Comparison of ENCODE assay signal across 8 mouse cellular contexts in the genomic region with DNA sequence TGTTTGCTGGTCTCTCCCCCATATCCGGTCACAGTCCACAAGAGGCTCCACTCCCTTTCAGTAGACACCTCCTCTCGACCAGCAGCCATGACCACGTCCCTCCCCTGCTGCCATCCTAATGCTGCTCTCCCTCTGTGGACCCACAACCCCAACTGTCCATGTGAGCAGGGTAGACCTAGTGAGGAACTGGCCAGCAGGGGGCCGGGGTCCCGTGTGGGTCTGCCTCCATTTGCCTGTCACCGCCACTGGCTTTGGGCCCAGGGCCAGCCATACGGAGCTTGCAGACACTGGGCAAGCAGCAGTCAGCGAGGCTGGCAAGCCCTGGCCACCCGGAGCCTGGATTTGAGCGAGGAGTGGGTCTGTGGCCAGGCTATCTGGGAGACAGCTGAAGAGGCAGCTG. TPM values are rescaled to one million over a fixed set of nuclear protein-coding genes. Genes with fewer than 3 reads are reported as not detected.
A peak's percentile ranks its signal among the peaks of the same experiment; 100 is the strongest.
DNase-seq lines count a peak whose midpoint lies in the region; ATAC-seq lines count a peak whose summit lies in the region.

No protein-coding gene starts in this region.

- H3K9me3 ChIP-seq in liver, embryonic 16.5 days (replicated peaks; ENCODE audit: control insufficient read depth, low read length) = no peaks in the 10 kb centered on the region
- H3K9me3 ChIP-seq in liver, embryonic 12.5 days (replicated peaks) = no peaks in the 10 kb centered on the region
- no peaks in the 10 kb centered on the region for H3K9me3 ChIP-seq in hindbrain, embryonic 12.5 days (replicated peaks)
- H3K9me3 ChIP-seq in neural tube, embryonic 13.5 days = no peaks in the 10 kb centered on the region

- H3K27me3 ChIP-seq in liver, embryonic 16.5 days (ENCODE audit: control insufficient read depth, insufficient read depth, low read depth, low read length) = no peaks in the 10 kb centered on the region
- H3K27me3 ChIP-seq in liver, embryonic 12.5 days (replicated peaks) = no peaks in the 10 kb centered on the region
- no peaks in the 10 kb centered on the region for H3K27me3 ChIP-seq in hindbrain, embryonic 12.5 days
- H3K27me3 ChIP-seq in neural tube, embryonic 13.5 days = no peaks in the 10 kb centered on the region

- DNase-seq in cerebellum, adult 11-12 months = peak; percentile 77
- DNase-seq in testis, postnatal 14 days (ENCODE audit: low spot score) = no peak

- no peak overlapping the region for H3K4me2 ChIP-seq in liver, embryonic 16.5 days (ENCODE audit: low read depth, low read length)
- H3K4me2 ChIP-seq in liver, embryonic 12.5 days = no peak overlapping the region
- no peak overlapping the region for H3K4me2 ChIP-seq in hindbrain, embryonic 12.5 days (replicated peaks)
- H3K4me2 ChIP-seq in neural tube, embryonic 13.5 days = no peak overlapping the region

- no peaks in the 10 kb centered on the region for H3K4me1 ChIP-seq in liver, embryonic 16.5 days (ENCODE audit: control insufficient read depth, low read depth, low read length)
- H3K4me1 ChIP-seq in liver, embryonic 12.5 days = peaks cover 38% of the 10 kb centered on the region; the same call in 1 of the 2 replicates
- peaks cover 91% of the 10 kb centered on the region for H3K4me1 ChIP-seq in hindbrain, embryonic 12.5 days
- peaks cover 94% of the 10 kb centered on the region for H3K4me1 ChIP-seq in neural tube, embryonic 13.5 days (replicated peaks)

- 58% methylated on average over 10 of the region's 10 CpGs for WGBS in liver, embryonic 16.5 days (ENCODE audit: insufficient replicate concordance)
- 54% methylated on average over 10 of the region's 10 CpGs for WGBS in liver, embryonic 12.5 days (ENCODE audit: insufficient replicate concordance)
- WGBS in hindbrain, embryonic 12.5 days = 60% methylated on average over 10 of the region's 10 CpGs
- WGBS in neural tube, embryonic 13.5 days = 49% methylated on average over 10 of the region's 10 CpGs

- H3K27ac ChIP-seq in liver, embryonic 16.5 days (ENCODE audit: low read length) = no peak overlapping the region
- no peak overlapping the region for H3K27ac ChIP-seq in liver, embryonic 12.5 days
- H3K27ac ChIP-seq in hindbrain, embryonic 12.5 days = peak overlapping the region; percentile 81; the same call in 1 of the 2 replicates
- peak overlapping the region; percentile 95 for H3K27ac ChIP-seq in neural tube, embryonic 13.5 days (replicated peaks)

- no peak for ATAC-seq in cerebellum, adult (ENCODE audit: insufficient number of reproducible peaks, low FRiP score, low TSS enrichment)
- ATAC-seq in liver, embryonic 16.5 days (ENCODE audit: low read depth) = 0 out of 2 replicates have a peak, but pooled peaks have one; percentile 18
- no peak; the same call in 1 of the 2 replicates for ATAC-seq in liver, embryonic 12.5 days
- peak; percentile 11; the same call in 1 of the 2 replicates for ATAC-seq in hindbrain, embryonic 12.5 days (ENCODE audit: low FRiP score)
- ATAC-seq in neural tube, embryonic 13.5 days (ENCODE audit: low read depth) = peak; percentile 21; the same call in 1 of the 2 replicates
- no peak for ATAC-seq in megakaryocyte, adult 5-6 weeks (ENCODE audit: poor library complexity, severe bottlenecking)

- H3K36me3 ChIP-seq in liver, embryonic 16.5 days (ENCODE audit: control insufficient read depth, insufficient read depth) = no peaks in the 10 kb centered on the region
- H3K36me3 ChIP-seq in liver, embryonic 12.5 days = no peaks in the 10 kb centered on the region
- no peaks in the 10 kb centered on the region for H3K36me3 ChIP-seq in hindbrain, embryonic 12.5 days
- no peaks in the 10 kb centered on the region for H3K36me3 ChIP-seq in neural tube, embryonic 13.5 days

- H3K4me3 ChIP-seq in liver, embryonic 16.5 days (ENCODE audit: low read depth, low read length) = no peak overlapping the region
- no peak overlapping the region for H3K4me3 ChIP-seq in liver, embryonic 12.5 days
- H3K4me3 ChIP-seq in hindbrain, embryonic 12.5 days = no peak overlapping the region
- no peak overlapping the region for H3K4me3 ChIP-seq in neural tube, embryonic 13.5 days

- H3K9ac ChIP-seq in liver, embryonic 16.5 days (ENCODE audit: low read depth, low read length) = no peak overlapping the region
- H3K9ac ChIP-seq in liver, embryonic 12.5 days = no peak overlapping the region
- no peak overlapping the region for H3K9ac ChIP-seq in hindbrain, embryonic 12.5 days
- 0 out of 2 replicates have a peak overlapping the region, but pooled peaks have one; percentile 9 for H3K9ac ChIP-seq in neural tube, embryonic 13.5 days

RNA-seq across cellular contexts. Expression of a gene that starts 41.8 kb away (rescaled TPM):
- 1.4 TPM in 2 replicates for polyA plus RNA-seq in liver, embryonic 16.5 days (2015; fragmentation: Nextera tagmentation; extraction: Ambion mirVana)
- polyA plus RNA-seq in liver, embryonic 12.5 days (2016; fragmentation: Nextera tagmentation; extraction: Ambion mirVana) = 2.3 and 3.0 TPM in 2 replicates
- polyA plus RNA-seq in hindbrain, embryonic 12.5 days (2016; fragmentation: Nextera tagmentation; extraction: Ambion mirVana) = 2.9 and 3.6 TPM in 2 replicates
- polyA plus RNA-seq in neural tube, embryonic 13.5 days (2015; fragmentation: Nextera tagmentation; extraction: Ambion mirVana) = 3.7 and 4.2 TPM in 2 replicates
- 53.3 and 61.4 TPM in 2 replicates for total RNA-seq in megakaryocyte, adult 5-6 weeks (2015)
- 8.3 and 14.5 TPM in 2 replicates for total RNA-seq in megakaryocyte, adult 5-6 weeks (2017)

RNA-seq across cellular contexts. Expression of a gene that starts 42.1 kb away (rescaled TPM):
- 52.6 and 53.2 TPM in 2 replicates for polyA plus RNA-seq in liver, embryonic 16.5 days (2015; fragmentation: Nextera tagmentation; extraction: Ambion mirVana)
- polyA plus RNA-seq in liver, embryonic 12.5 days (2016; fragmentation: Nextera tagmentation; extraction: Ambion mirVana) = 71.3 and 76.4 TPM in 2 replicates
- 108 and 118 TPM in 2 replicates for polyA plus RNA-seq in hindbrain, embryonic 12.5 days (2016; fragmentation: Nextera tagmentation; extraction: Ambion mirVana)
- 107 and 109 TPM in 2 replicates for polyA plus RNA-seq in neural tube, embryonic 13.5 days (2015; fragmentation: Nextera tagmentation; extraction: Ambion mirVana)
- total RNA-seq in megakaryocyte, adult 5-6 weeks (2015) = 58.4 and 60.3 TPM in 2 replicates
- 109 and 112 TPM in 2 replicates for total RNA-seq in megakaryocyte, adult 5-6 weeks (2017)

RNA-seq across cellular contexts. Expression of a gene that starts 54.0 kb away (rescaled TPM):
- polyA plus RNA-seq in liver, embryonic 16.5 days (2015; fragmentation: Nextera tagmentation; extraction: Ambion mirVana) = 1.2 and 1.3 TPM in 2 replicates
- polyA plus RNA-seq in liver, embryonic 12.5 days (2016; fragmentation: Nextera tagmentation; extraction: Ambion mirVana) = 3.3 and 3.4 TPM in 2 replicates
- polyA plus RNA-seq in hindbrain, embryonic 12.5 days (2016; fragmentation: Nextera tagmentation; extraction: Ambion mirVana) = 15.2 and 16.3 TPM in 2 replicates
- polyA plus RNA-seq in neural tube, embryonic 13.5 days (2015; fragmentation: Nextera tagmentation; extraction: Ambion mirVana) = 14.5 and 15.8 TPM in 2 replicates
- 0.04 and 0.05 TPM in 2 replicates for total RNA-seq in megakaryocyte, adult 5-6 weeks (2015)
- 0.11 and 0.37 TPM in 2 replicates for total RNA-seq in megakaryocyte, adult 5-6 weeks (2017)

Comparison
In these comparisons a context has a peak if more than half of its experiments do, and no peak if none do; other contexts are left out.
1. ATAC-seq: peak in liver, embryonic 16.5 days (single experiment), hindbrain, embryonic 12.5 days (single experiment) and neural tube, embryonic 13.5 days (single experiment); none in cerebellum, adult (single experiment), liver, embryonic 12.5 days (single experiment) and megakaryocyte, adult 5-6 weeks (single experiment).
2. H3K27ac ChIP-seq: peak in hindbrain, embryonic 12.5 days (single experiment) and neural tube, embryonic 13.5 days (single experiment); none in liver, embryonic 16.5 days (single experiment) and liver, embryonic 12.5 days (single experiment).